Mouse (Mus musculus) intestine, postnatal 0 days (tissue): ENCODE results near the gene Sycp2. TPM values are rescaled to one million over a fixed set of nuclear protein-coding genes. Genes with fewer than 3 reads are reported as not detected.
"Not testable (repeated sequence)": the region's sequence is repeated elsewhere in the genome, so short reads cannot be mapped to it uniquely, and the experiment has no call there.

Experiments used
- ATAC-seq: fragments of 200-750 bp; cut with Nextera tagmentation; 2 replicates; pipeline ENCODE4 v1.8.0; 2017; ENCODE audit warnings: mild to moderate bottlenecking, moderate TSS enrichment, moderate library complexity
- H3K27ac ChIP-seq: fragments of 300-500 bp; sonication (generic); 2 replicates; pipeline ENCODE4 v1.5.1; 2014; ENCODE audit warnings: mild to moderate bottlenecking, low read depth, low read length, moderate library complexity
- H3K27me3 ChIP-seq: fragments of 300-500 bp; sonication (generic); replicated peaks from 2 replicates; pipeline ENCODE4 v1.6.1; 2014; ENCODE audit warnings: low read length, mixed read lengths; ENCODE audit not compliant: control insufficient read depth, insufficient read depth
- H3K36me3 ChIP-seq: fragments of 300-500 bp; sonication (generic); 2 replicates; pipeline ENCODE4 v1.6.1; 2014; ENCODE audit warnings: mild to moderate bottlenecking, moderate library complexity; ENCODE audit not compliant: control insufficient read depth, insufficient read depth
- H3K4me1 ChIP-seq: fragments of 300-500 bp; sonication (generic); replicated peaks from 2 replicates; pipeline ENCODE4 v1.6.1; 2014; ENCODE audit warnings: antibody characterized with exemption, low read length, mixed read lengths; ENCODE audit not compliant: control insufficient read depth, insufficient read depth
- H3K4me2 ChIP-seq: fragments of 300-500 bp; sonication (generic); replicated peaks from 2 replicates; pipeline ENCODE4 v1.6.1; 2014; ENCODE audit warnings: low read depth, mild to moderate bottlenecking, moderate library complexity
- H3K4me3 ChIP-seq: fragments of 300-500 bp; sonication (generic); 2 replicates; pipeline ENCODE4 v1.5.1; 2014; ENCODE audit warnings: low read depth, low read length
- H3K9ac ChIP-seq: fragments of 300-500 bp; sonication (generic); 2 replicates; pipeline ENCODE4 v1.6.1; 2014; ENCODE audit warnings: mild to moderate bottlenecking, low read depth, low read length
- H3K9me3 ChIP-seq: fragments of 300-500 bp; sonication (generic); 2 replicates; pipeline ENCODE4 v1.6.1; 2016; ENCODE audit warnings: mixed run types; ENCODE audit not compliant: control insufficient read depth
- CTCF ChIP-seq: sonication (generic); IDR thresholded peaks from 2 replicates; pipeline ENCODE4 v1.5.1; 2016; ENCODE audit warnings: low read depth, mild to moderate bottlenecking, control low read depth, antibody characterized with exemption, moderate library complexity
- WGBS: fragments of 180-500 bp; shearing (Covaris S2); extraction: QIAGEN DNeasy Blood & Tissue Kit; methylation state at CpG from one replicate; pipeline ENCODE4 v1.1.7; 2014; 5-methylcytosine and 5-hydroxymethylcytosine counted together
- polyA plus RNA-seq: library from polyadenylated mRNA; unstranded; fragments of >200 nt; fragmentation: Nextera tagmentation; extraction: Ambion mirVana; gene quantifications from 2 replicates; pipeline ENCODE4 v1.2.1, GENCODE M21; 2015

The Sycp2 gene
- polyA plus RNA-seq, 1 experiment from 2014 or later, result not detected

- Histone ChIP-seq H3K27ac (no peak overlapping the region), H3K9ac (no peak overlapping the region), H3K27me3 (peaks cover 4% of the 10 kb centered on the region; the same call in 1 of the 2 replicates), H3K9me3 (no peaks in the 10 kb centered on the region), H3K4me3 (no peak overlapping the region), H3K4me2 (no peak overlapping the region; the same call in 1 of the 2 replicates), H3K4me1 (0 out of 2 replicates have a peak, but pooled peaks cover 2% of the 10 kb centered on the region), H3K36me3 (no peaks in the 10 kb centered on the region)
- no peak for ATAC-seq
- WGBS, result 62% methylated on average over 6 of the region's 6 CpGs
- no peak for TF ChIP-seq CTCF
Measured at GRCm38 (mm10) chr2:178412598-178412997, 5.1 kb upstream of the Sycp2 start.

- 0 out of 2 replicates have a peak, but pooled peaks cover 2% of the 10 kb centered on the region for H3K4me1 ChIP-seq
- ATAC-seq, result no peak
- no peaks in the 10 kb centered on the region for H3K9me3 ChIP-seq
- no peak overlapping the region for H3K4me3 ChIP-seq
- H3K27ac ChIP-seq, result no peak overlapping the region
- WGBS, result 75% methylated on average over 6 of the region's 6 CpGs
- no peak overlapping the region for H3K9ac ChIP-seq
- TF ChIP-seq CTCF, result no peak
- no peaks in the 10 kb centered on the region for H3K36me3 ChIP-seq
- no peak overlapping the region for H3K4me2 ChIP-seq
- peaks cover 4% of the 10 kb centered on the region; the same call in 1 of the 2 replicates for H3K27me3 ChIP-seq
Measured at GRCm38 (mm10) chr2:178410286-178410685, 2.8 kb upstream of the Sycp2 start.

- Histone ChIP-seq H3K27ac (no peak overlapping the region), H3K9ac (no peak overlapping the region), H3K4me2 (no peak overlapping the region), H3K9me3 (no peaks in the 10 kb centered on the region), H3K27me3 (peaks cover 4% of the 10 kb centered on the region; the same call in 1 of the 2 replicates), H3K4me3 (no peak overlapping the region), H3K4me1 (no peaks in the 10 kb centered on the region), H3K36me3 (no peaks in the 10 kb centered on the region)
- ATAC-seq, result no peak
- TF ChIP-seq CTCF, result no peak
- WGBS, result 28% methylated on average over 1 of the region's 1 CpGs
Measured at GRCm38 (mm10) chr2:178409024-178409423, 1.5 kb upstream of the Sycp2 start.

- Histone ChIP-seq H3K4me1 (no peaks in the 10 kb centered on the region), H3K4me2 (peak overlapping the region; percentile 33; the same call in 1 of the 2 replicates), H3K27me3 (no peaks in the 10 kb centered on the region), H3K9ac (no peak overlapping the region), H3K36me3 (no peaks in the 10 kb centered on the region), H3K4me3 (no peak overlapping the region), H3K27ac (0 out of 2 replicates have a peak overlapping the region, but pooled peaks have one; percentile 36), H3K9me3 (no peaks in the 10 kb centered on the region)
- no peak for TF ChIP-seq CTCF
- 18% methylated on average over 4 of the region's 4 CpGs for WGBS
- ATAC-seq, result peak; percentile 93
Measured at GRCm38 (mm10) chr2:178342597-178342996, 64.9 kb downstream of the Sycp2 start.

GRCm38 (mm10) chr2:178342105-178342504, 65.4 kb downstream of the Sycp2 start:
- H3K36me3 ChIP-seq, H3K4me1 ChIP-seq, H3K9ac ChIP-seq, H3K9me3 ChIP-seq, H3K27me3 ChIP-seq, H3K4me3 ChIP-seq, H3K27ac ChIP-seq: not testable (repeated sequence)
- peak; percentile 71 for ATAC-seq
- H3K4me2 ChIP-seq, result peak overlapping the region; percentile 33; the same call in 1 of the 2 replicates

GRCm38 (mm10) chr2:178339044-178339443, 68.4 kb downstream of the Sycp2 start:
- 5% methylated on average over 2 of the region's 2 CpGs for WGBS
- no peaks in the 10 kb centered on the region for H3K36me3 ChIP-seq
- no peak for ATAC-seq
- no peak overlapping the region for H3K27ac ChIP-seq
- no peaks in the 10 kb centered on the region for H3K4me1 ChIP-seq
- no peaks in the 10 kb centered on the region for H3K27me3 ChIP-seq
- no peak overlapping the region for H3K4me3 ChIP-seq
- TF ChIP-seq CTCF, result peak; percentile 71
- no peaks in the 10 kb centered on the region for H3K9me3 ChIP-seq
- H3K9ac ChIP-seq, result no peak overlapping the region
- H3K4me2 ChIP-seq, result no peak overlapping the region

- Histone ChIP-seq H3K9me3 (no peaks in the 10 kb centered on the region), H3K36me3 (no peaks in the 10 kb centered on the region), H3K4me3 (no peak overlapping the region), H3K27ac (no peak overlapping the region), H3K4me2 (no peak overlapping the region), H3K9ac (no peak overlapping the region), H3K4me1 (no peaks in the 10 kb centered on the region), H3K27me3 (no peaks in the 10 kb centered on the region)
- 57% methylated on average over 1 of the region's 1 CpGs for WGBS
- ATAC-seq, result no peak
- TF ChIP-seq CTCF, result peak; percentile 68
Measured at GRCm38 (mm10) chr2:178337878-178338277, 69.6 kb downstream of the Sycp2 start.
